Mouse (Mus musculus) forebrain, embryonic 16.5 days (tissue): ENCODE data around the gene Tbc1d32. TPM values are rescaled to one million over a fixed set of nuclear protein-coding genes. Genes with fewer than 3 reads are reported as not detected.
"Not testable (repeated sequence)": the region's sequence is repeated elsewhere in the genome, so short reads cannot be mapped to it uniquely, and the experiment has no call there.

Experiments used
- ATAC-seq: fragments of 200-750 bp; cut with Nextera tagmentation; 2 replicates; pipeline ENCODE4 v1.8.0; 2017; ENCODE audit warnings: mild to moderate bottlenecking, moderate library complexity
- H3K27ac ChIP-seq: fragments of 300-500 bp; sonication (generic); 2 replicates; pipeline ENCODE4 v1.5.1; 2014; ENCODE audit warnings: low read length, control low read depth
- H3K27me3 ChIP-seq: fragments of 300-500 bp; sonication (generic); replicated peaks from 2 replicates; pipeline ENCODE4 v1.6.1; 2014; ENCODE audit warnings: low read length; ENCODE audit not compliant: control insufficient read depth, insufficient read depth
- H3K36me3 ChIP-seq: fragments of 300-500 bp; sonication (generic); 2 replicates; pipeline ENCODE4 v1.6.1; 2014; ENCODE audit not compliant: control insufficient read depth, insufficient read depth
- H3K4me1 ChIP-seq: fragments of 300-500 bp; sonication (generic); replicated peaks from 2 replicates; pipeline ENCODE4 v1.6.1; 2014; ENCODE audit warnings: low read length; ENCODE audit not compliant: control insufficient read depth, insufficient read depth
- H3K4me2 ChIP-seq: fragments of 300-500 bp; sonication (generic); 2 replicates; pipeline ENCODE4 v1.6.1; 2014; ENCODE audit warnings: mild to moderate bottlenecking, low read length, control low read depth
- H3K4me3 ChIP-seq: fragments of 300-500 bp; sonication (generic); replicated peaks from 2 replicates; pipeline ENCODE4 v1.5.1; 2014; ENCODE audit warnings: mild to moderate bottlenecking, low read length, control low read depth
- H3K9ac ChIP-seq: fragments of 300-500 bp; sonication (generic); replicated peaks from 2 replicates; pipeline ENCODE4 v1.6.1; 2014; ENCODE audit warnings: low read depth, low read length, control low read depth
- H3K9me3 ChIP-seq: fragments of 300-500 bp; sonication (generic); 2 replicates; pipeline ENCODE4 v1.6.1; 2016; ENCODE audit warnings: low read length; ENCODE audit not compliant: control insufficient read depth
- WGBS: fragments of 180-500 bp; shearing (Covaris S2); extraction: QIAGEN DNeasy Blood & Tissue Kit; methylation state at CpG from one replicate; pipeline ENCODE4 v1.1.7; 2014; 5-methylcytosine and 5-hydroxymethylcytosine counted together
- polyA plus RNA-seq: library from polyadenylated mRNA; unstranded; fragments of >200 nt; fragmentation: Nextera tagmentation; extraction: Ambion mirVana; gene quantifications from 2 replicates; pipeline ENCODE4 v1.2.1, GENCODE M21; 2015

Gene Tbc1d32
- polyA plus RNA-seq, 1 experiment from 2014 or later: 3.7 TPM

GRCm38 (mm10) chr10:56181727-56182126 lies 46.8 kb downstream of the Tbc1d32 start:
- Histone ChIP-seq H3K4me1 (no peaks in the 10 kb centered on the region), H3K27me3 (no peaks in the 10 kb centered on the region), H3K27ac (no peak overlapping the region), H3K4me2 (no peak overlapping the region), H3K9ac (no peak overlapping the region), H3K9me3 (no peaks in the 10 kb centered on the region), H3K4me3 (no peak overlapping the region), H3K36me3 (no peaks in the 10 kb centered on the region; the same call in 1 of the 2 replicates)
- no peak for ATAC-seq
- WGBS: 97% methylated on average over 1 of the region's 1 CpGs

- Histone ChIP-seq H3K9ac (no peak overlapping the region), H3K27ac (no peak overlapping the region), H3K4me1 (no peaks in the 10 kb centered on the region), H3K27me3 (no peaks in the 10 kb centered on the region), H3K9me3 (no peaks in the 10 kb centered on the region), H3K4me3 (no peak overlapping the region), H3K4me2 (no peak overlapping the region), H3K36me3 (no peaks in the 10 kb centered on the region)
- no peak for ATAC-seq
- WGBS: 88% methylated on average over 5 of the region's 5 CpGs
Observed at GRCm38 (mm10) chr10:56173184-56173583, 55.3 kb downstream of the Tbc1d32 start.

DNA sequence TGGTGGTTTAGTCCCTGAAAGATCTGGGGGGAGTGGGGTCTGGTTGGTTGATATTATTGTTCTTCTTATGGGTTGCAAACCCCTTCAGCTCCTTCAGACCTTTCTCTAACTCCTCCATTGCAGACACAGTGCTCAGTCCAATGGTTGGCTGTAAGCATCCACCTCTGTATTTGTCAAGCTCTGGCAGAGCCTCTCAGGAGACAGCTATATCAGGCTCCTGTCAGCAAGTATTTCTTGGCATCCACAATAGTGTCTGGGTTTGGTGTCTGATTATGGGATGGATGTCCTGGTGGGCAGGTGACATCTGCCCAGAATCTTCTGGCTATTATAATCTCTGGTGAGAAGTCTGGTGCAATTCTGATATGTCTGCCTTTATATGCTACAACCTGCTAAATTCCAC lies 60.8 kb downstream of the Tbc1d32 start:
- not testable (repeated sequence) for H3K27ac ChIP-seq, ATAC-seq, H3K4me1 ChIP-seq, H3K27me3 ChIP-seq, H3K9ac ChIP-seq, H3K36me3 ChIP-seq, H3K4me3 ChIP-seq, H3K9me3 ChIP-seq, H3K4me2 ChIP-seq

GRCm38 (mm10) chr10:56165758-56166157 lies 62.7 kb downstream of the Tbc1d32 start:
- no peak overlapping the region for H3K4me2 ChIP-seq
- H3K9me3 ChIP-seq: no peaks in the 10 kb centered on the region
- no peak overlapping the region for H3K4me3 ChIP-seq
- H3K4me1 ChIP-seq: no peaks in the 10 kb centered on the region
- H3K27me3 ChIP-seq: no peaks in the 10 kb centered on the region
- 84% methylated on average over 4 of the region's 4 CpGs for WGBS
- no peak overlapping the region for H3K27ac ChIP-seq
- H3K9ac ChIP-seq: no peak overlapping the region
- no peak for ATAC-seq
- no peaks in the 10 kb centered on the region for H3K36me3 ChIP-seq

GRCm38 (mm10) chr10:56164411-56164810 lies 64.1 kb downstream of the Tbc1d32 start:
- Histone ChIP-seq H3K27ac (no peak overlapping the region), H3K27me3 (no peaks in the 10 kb centered on the region), H3K9ac (no peak overlapping the region), H3K4me1 (no peaks in the 10 kb centered on the region), H3K36me3 (no peaks in the 10 kb centered on the region), H3K9me3 (no peaks in the 10 kb centered on the region), H3K4me3 (no peak overlapping the region), H3K4me2 (no peak overlapping the region)
- no peak for ATAC-seq
- WGBS: 40% methylated on average over 3 of the region's 3 CpGs

- H3K27ac ChIP-seq: no peak overlapping the region
- no peak overlapping the region for H3K9ac ChIP-seq
- no peaks in the 10 kb centered on the region for H3K36me3 ChIP-seq
- no peak overlapping the region for H3K4me2 ChIP-seq
- H3K27me3 ChIP-seq: no peaks in the 10 kb centered on the region
- H3K4me1 ChIP-seq: 0 out of 2 replicates have a peak, but pooled peaks cover 2% of the 10 kb centered on the region
- no peaks in the 10 kb centered on the region for H3K9me3 ChIP-seq
- H3K4me3 ChIP-seq: no peak overlapping the region
- 15% methylated on average over 2 of the region's 2 CpGs for WGBS
- ATAC-seq: peak; percentile 49
Observed at GRCm38 (mm10) chr10:56158748-56159147, 69.7 kb downstream of the Tbc1d32 start.

DNA sequence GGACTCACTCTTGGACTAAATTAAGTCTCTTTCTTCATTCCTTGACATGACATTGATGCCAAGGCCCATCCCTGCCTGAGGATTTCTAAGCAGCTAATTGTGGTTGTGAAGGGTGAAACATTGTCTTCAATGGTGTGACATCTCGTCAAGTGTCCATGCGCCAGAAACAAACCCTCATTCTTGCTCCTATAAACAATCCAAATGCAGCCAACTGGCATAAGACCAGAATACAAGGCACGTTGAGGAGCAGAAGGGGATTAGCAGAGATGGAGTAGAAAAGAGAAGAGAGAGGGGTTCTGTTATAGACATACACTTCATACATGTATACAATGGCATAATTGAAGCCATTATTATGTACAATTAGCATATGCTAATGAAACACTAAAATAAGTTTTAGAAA lies 70.3 kb downstream of the Tbc1d32 start:
- H3K4me1 ChIP-seq: 0 out of 2 replicates have a peak, but pooled peaks cover 2% of the 10 kb centered on the region
- H3K27ac ChIP-seq: no peak overlapping the region
- H3K27me3 ChIP-seq: no peaks in the 10 kb centered on the region
- WGBS: 24% methylated on average over 3 of the region's 3 CpGs
- no peak overlapping the region for H3K4me2 ChIP-seq
- H3K9ac ChIP-seq: no peak overlapping the region
- ATAC-seq: peak; percentile 74
- no peaks in the 10 kb centered on the region for H3K9me3 ChIP-seq
- H3K36me3 ChIP-seq: no peaks in the 10 kb centered on the region
- no peak overlapping the region for H3K4me3 ChIP-seq

- Histone ChIP-seq H3K9me3 (no peaks in the 10 kb centered on the region), H3K4me1 (0 out of 2 replicates have a peak, but pooled peaks cover 2% of the 10 kb centered on the region), H3K9ac (no peak overlapping the region), H3K27me3 (no peaks in the 10 kb centered on the region), H3K4me2 (no peak overlapping the region), H3K4me3 (no peak overlapping the region), H3K36me3 (no peaks in the 10 kb centered on the region), H3K27ac (no peak overlapping the region)
- WGBS: 91% methylated on average over 3 of the region's 3 CpGs
- ATAC-seq: no peak
Observed at GRCm38 (mm10) chr10:56156956-56157355, 71.5 kb downstream of the Tbc1d32 start.

GRCm38 (mm10) chr10:56148920-56149319 lies 79.6 kb downstream of the Tbc1d32 start:
- no peaks in the 10 kb centered on the region for H3K4me1 ChIP-seq
- WGBS: 59% methylated on average over 3 of the region's 3 CpGs
- ATAC-seq: peak; percentile 85
- no peaks in the 10 kb centered on the region for H3K9me3 ChIP-seq
- H3K9ac ChIP-seq: no peak overlapping the region
- H3K36me3 ChIP-seq: no peaks in the 10 kb centered on the region
- H3K27me3 ChIP-seq: no peaks in the 10 kb centered on the region
- H3K4me2 ChIP-seq: no peak overlapping the region
- H3K27ac ChIP-seq: no peak overlapping the region
- no peak overlapping the region for H3K4me3 ChIP-seq

DNA sequence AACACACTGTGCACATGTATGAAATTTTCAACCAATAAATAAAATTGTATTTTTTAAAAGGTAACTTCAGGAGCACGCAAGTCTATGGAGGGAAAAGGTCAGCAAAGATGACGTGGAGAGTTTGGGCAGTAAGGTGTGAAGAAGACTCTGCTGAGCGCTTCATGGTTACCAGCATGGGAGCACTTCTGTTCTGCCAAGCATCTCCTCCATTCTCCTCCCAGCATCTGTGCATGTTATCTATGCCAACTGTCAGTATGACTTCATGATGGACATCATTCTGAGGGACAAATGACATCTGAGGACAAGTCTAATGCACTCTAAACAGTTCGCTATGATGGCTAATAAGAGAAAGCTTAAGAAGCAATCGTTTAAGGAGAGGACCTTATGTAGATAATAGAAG lies 91.3 kb downstream of the Tbc1d32 start:
- WGBS: 95% methylated on average over 5 of the region's 5 CpGs
- H3K36me3 ChIP-seq: no peaks in the 10 kb centered on the region
- ATAC-seq: no peak

More for the DNA sequence above, 91.3 kb downstream of the Tbc1d32 start:
- H3K4me2 ChIP-seq: no peak overlapping the region
- no peaks in the 10 kb centered on the region for H3K4me1 ChIP-seq
- no peak overlapping the region for H3K4me3 ChIP-seq
- H3K9me3 ChIP-seq: no peaks in the 10 kb centered on the region
- H3K27me3 ChIP-seq: no peaks in the 10 kb centered on the region
- no peak overlapping the region for H3K9ac ChIP-seq
- no peak overlapping the region for H3K27ac ChIP-seq
